Mouse (Mus musculus) cerebellum, postnatal 36 days (tissue): ENCODE measurements at regions not wholly inside any gene's neighbourhood (a gene's known extent, or its start where the extent isn't known, plus 50 kb on each side); places are given as distances from the start of the nearest gene placed in this dataset.

Source experiments
- DNase-seq, 2 experiments: peaks; one replicate each; pipeline ENCODE4 v3.0.0; 2021 to 2022; ENCODE audit warnings: mixed read lengths in 2 of 2

DNA sequence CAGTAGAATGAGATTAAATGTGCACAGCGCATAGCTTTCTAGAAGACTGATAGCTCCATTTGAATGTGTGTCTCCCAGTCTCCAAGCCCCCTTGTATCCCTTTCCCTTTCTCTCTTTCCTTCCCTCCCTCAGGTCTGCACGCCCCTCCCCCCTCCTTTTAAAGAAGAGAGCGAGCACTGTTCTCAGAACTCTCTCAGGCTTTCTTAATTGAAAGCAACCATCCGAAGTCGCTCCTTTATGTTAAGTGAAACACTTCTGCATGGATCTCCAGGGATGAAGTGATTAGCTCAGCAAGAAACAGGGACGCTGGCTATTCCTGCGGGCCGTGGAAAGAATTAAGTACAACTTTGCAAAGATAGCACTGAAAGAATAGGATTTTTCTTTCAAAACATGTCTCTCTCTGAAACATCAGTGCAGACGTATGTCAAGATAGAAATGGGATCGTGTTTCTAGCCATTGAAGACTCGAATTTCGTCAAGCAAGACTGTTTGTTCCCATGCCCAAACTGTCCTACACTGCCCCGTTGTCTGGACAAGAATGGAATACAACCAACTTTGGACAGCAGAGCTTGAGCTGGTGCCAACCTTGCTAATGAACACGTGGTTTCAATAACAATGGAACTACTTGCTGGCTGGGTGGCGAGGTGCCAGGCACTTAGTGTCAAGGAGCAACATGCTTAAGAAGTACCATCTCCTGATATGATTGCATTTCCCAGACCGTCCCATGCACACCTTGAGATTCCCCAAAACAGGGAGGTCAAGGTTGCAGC lies 289.2 kb upstream of the Rnaseh2b start:
- peak; percentile 8 to 12 for DNase-seq

DNA sequence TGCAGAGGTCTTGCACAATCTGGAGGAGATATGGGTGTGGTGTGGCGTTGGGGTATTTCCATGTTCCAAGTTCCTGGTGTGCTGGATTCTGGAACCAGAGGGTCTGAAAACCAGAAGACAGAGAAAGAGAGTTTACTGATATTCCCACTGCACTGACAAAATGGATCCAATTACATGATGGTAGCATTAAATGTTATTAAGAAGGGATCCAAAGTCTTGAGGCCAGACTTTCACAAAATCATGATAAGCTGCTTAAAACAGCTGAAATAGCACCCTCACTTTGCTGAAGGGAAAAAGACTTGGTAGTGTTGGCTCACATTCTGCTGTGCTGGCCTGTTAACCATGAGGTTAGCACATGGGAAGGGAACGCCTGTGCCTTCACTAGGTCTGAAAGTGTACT lies 288.6 kb upstream of the Rnaseh2b start:
- DNase-seq: no peak

DNA sequence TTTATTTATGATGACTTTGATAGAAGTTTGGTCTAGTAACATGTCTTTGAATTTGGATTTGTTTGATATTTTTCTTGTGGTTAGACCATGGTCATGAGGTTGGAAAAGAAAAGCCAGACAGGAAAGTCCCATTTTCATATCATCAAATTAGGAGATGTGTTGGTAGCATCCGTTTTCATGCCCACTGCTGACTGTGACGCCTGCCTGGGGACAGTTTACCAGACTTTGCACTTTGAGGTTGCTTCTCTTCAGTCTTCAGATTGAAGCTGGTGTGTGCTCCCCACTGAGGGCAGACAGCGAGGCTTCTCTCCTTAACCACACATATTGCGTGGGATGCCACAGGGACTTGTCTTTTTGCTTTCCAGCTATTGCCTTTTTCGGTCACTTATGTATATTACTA lies 283.7 kb upstream of the Rnaseh2b start:
- DNase-seq: no peak

DNA sequence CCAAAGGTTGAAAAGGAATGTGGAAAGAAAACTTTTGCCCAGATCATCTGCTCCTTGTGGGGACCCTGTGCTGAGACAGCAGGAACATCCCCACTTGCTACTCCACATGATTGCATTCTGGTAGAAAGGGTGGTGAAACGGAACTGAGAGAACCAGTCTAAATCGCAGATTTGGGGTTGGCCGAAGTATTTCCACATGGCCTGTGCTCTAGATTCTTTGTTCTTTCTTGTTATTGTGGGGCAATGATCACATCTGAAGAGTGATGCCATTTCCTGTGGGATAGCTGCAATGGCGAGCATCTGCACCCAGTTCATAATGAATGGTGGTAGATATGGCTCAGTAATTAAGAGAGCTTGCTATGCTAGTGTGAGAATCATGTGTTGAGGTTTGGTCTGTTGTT lies 273.6 kb upstream of the Rnaseh2b start:
- no peak for DNase-seq

DNA sequence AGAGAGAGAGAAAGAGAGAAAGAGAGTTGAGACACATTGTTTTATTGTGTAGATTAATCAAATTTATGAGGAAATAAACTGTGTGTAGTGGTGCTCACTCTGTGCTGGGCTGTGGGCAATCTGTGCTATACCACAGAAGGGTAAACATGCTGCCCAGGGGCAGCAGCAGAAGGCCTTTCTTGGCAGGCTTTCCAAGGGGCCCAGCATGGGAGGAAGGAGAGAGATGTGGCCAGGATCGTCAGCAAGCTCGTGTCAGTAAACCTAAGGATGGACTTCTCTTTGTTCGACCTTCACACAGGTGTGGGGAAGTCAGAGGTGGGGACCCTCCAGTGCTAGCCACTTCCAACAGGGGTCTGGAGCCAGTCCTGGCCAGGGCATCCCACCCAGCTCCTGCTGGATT lies 271.4 kb upstream of the Rnaseh2b start:
- peak; percentile 18 to 32 for DNase-seq

DNA sequence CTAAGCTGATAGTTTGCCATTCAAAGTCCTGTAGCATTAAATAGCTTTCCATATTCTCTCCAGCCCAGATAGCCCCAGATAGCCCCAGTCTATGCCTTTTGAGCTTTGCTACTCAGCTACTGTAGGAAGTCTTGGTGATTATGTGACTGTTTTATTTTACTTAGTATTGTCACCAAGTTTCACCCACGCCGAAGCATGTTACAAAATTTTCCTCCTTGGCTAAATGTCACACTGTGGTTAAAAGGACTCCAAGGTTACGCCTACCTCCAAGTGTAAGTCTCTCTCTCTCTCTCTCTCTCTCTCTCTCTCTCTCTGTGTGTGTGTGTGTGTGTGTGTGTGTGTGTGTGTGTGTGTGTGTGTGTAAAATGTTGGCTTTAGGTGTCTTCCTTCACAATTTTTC lies 270.2 kb upstream of the Rnaseh2b start:
- no peak for DNase-seq

DNA sequence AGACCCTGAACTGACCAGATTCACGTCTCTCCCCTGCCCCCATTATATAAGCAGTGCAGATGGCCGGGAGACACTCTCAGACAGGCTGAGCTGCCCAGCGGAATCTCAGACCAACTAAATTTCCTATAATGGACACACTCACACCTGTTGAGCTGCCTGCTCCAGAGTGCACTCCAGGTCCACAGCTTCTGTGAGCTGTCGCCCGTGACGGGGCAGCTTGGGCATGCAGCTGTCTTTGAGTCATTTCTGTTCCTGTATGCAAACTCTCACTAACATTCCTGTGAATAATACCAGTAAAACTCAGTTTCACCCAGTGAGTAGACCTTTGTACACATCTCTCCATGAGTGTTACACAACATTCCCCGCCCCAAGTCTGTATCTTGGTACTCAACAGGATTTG lies 269.4 kb upstream of the Rnaseh2b start:
- DNase-seq: no peak

DNA sequence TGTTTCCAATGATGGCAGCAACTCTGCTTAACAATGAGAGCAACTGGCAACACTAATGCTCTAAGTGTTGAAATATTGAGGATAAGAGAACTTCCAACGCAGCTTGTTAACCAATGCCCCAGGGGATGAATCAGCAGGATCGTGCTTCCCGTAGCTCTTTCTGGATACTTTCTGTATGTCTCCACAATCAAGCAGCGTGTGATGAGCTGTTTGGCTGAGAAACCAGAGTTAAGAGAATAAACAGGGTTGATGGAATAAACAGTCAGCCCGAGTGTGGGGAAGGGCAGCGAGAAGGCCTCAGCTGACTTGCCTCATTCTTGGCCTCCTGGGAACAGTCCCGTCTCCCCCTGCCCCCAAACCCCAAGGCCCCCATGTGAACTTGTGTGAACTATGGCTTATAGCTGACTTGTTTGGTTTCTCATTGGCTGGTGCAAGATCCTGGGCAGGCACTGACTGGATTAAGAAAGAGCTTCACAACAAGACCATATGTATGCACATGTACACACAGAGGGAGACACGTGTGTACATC lies 264.6 kb upstream of the Rnaseh2b start:
- DNase-seq: no peak

DNA sequence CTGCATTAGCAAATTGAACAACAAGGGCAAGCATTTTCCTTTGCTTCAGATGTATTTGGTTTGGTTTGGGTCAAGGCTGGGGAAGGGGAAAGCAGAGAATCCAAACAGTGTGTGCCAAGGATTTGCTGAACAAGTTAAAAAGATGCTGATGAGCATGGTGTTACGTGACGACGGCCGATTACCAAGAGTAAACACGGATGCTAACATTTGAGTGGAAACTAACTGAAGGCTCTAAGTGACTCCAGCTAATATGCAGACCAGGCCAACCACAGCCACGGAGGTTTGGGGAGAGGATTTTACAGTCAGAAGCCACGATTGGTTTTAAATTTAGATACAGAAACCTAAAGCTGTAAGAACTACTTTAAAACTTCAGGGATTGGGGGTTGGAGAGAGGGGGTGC lies 262.3 kb upstream of the Rnaseh2b start:
- DNase-seq: no peak

DNA sequence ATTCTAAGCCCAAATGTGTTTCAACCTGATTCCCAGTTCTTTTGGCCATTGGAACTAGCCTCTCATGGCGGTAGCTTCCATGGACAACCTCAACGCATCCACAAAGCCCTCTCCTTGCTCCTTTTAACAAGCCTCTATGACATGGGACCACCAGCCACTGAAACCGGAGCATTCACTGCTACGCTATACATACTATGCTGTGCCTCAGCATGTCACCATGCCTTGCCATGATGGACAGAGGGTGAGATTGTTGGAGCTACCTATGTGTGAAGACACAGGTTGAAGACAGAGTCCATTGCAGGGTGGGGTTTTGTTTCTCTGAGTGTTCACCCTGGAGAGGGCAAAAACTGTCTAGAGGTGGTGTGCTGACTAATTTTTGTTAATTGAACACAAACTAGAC lies 258.7 kb upstream of the Rnaseh2b start:
- no peak for DNase-seq

DNA sequence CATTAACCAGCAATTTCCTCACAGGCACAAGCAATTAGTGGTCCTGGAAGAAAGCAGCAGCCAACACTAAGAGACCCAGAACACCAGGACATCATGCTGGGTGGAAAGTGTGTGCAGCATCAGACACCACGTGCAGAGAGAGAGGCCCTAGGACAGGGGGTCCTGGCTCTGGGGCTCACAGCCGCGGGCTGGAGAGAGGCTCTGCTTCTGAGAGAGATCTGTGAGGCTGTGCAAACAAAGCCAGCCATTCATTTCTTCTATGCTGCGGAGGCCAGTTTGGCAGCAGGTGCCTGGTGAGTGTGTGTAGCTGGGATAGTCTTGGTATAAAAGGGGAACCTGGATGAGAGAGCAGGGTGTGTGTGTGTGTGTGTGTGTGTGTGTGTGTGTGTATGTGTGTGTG lies 257.7 kb upstream of the Rnaseh2b start:
- no peak for DNase-seq

DNA sequence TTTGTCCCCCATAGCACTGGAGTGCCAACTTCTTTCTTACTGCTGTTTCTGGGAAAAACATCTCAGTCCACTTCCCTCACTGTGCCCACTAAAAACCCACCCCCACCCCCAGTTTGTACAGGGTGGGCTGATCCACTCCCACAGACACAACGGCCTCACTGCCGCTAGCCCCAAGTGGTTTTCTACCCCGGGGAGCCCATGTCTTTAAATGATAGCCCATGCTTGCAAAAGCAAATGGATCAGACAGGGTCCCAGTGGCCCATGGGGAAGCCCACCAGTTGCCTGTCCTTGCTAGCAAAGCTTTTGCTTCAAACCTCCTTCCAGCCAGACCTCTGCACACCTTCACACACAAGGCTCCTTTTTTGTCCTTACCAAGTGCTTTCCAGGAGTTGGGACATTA lies 257.0 kb upstream of the Rnaseh2b start:
- no peak for DNase-seq

DNA sequence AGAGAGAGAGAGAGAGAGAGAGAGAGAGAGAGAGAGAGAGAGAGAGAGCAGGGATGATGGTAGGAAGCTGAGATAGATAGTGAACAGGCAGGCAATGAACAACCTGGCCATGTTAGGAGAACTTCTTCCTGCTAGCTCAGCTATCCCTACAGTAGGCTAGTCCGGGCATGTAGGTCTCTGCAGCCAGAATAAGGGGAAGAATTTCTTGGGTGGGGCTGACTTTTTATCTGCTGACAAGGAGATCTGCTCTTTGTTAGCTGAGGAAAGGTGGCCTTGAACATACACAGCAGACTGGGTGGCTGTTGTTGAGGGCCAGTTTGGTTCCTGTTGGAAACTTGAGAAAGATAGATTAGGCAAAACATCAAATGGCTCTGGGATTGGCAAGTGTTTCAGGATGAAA lies 254.9 kb upstream of the Rnaseh2b start:
- no peak for DNase-seq

DNA sequence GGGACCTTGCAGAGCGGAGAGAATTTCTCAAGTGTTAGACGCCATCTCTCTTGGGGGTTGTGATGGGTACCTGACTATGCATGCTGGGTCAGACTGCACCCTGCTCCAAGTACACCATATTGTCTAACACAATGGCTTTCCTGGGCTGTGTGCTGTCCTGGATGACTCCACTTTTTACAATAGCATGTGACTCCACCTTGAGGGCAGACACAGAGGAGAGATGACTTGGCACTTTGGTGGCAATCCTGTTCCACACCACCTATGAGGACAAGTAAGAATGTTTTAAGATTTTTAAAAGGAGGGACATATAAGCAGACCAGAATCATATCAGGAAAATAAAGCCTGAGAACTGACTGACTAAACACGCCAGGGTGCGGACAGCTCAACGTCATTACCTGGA lies 254.5 kb upstream of the Rnaseh2b start:
- DNase-seq: no peak

DNA sequence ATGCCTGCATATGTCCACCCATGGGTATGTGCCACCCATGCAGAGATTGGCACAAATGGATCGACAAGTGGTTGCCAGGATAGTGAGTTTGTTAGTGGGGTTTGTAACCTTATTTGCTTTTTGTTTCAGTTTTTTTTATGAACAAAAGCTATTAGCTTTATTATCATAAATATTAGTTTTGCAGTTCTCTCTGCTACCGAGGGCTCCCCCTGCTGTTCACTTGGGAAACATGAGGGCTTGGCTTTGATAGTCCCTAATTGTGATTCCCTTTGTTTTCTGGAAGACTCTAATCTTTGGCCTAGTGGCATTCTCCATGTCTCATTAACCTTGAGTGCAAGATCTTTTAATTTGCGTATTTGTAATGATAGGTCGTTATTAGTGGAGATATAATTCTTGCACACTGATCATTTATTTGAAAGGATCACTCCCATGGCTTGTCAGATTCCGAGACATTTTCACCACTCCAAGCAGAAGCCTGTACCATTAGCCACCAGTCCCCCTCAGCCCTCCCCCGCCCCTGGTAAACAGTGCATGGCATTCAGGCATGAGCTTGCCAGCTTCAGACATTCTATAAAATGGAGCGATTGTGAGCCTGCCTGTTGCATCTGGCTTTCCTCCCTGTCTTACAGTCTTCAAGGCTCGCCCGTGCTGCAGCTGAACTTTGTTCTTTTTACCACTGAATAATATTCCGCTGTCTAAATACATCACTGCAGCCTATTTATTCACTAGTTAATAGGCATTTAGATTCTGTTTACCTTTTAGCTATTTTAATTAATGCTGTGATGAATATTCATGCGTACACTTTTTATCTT lies 249.9 kb upstream of the Rnaseh2b start:
- peak; percentile 54 to 63 for DNase-seq

DNA sequence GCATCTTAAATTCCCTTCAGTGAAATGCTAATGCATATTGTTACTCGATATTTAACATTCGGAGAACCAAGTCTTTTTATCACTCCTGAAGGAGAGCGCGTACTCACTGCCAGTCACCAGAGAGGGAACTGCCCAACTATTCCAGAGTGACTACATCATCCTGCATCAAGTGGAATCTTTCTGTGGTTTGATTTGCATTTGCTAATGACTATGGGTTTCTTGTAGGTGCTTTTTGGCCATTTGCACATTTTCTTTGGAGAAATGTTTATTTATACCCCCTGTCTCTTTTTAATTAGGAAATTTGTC lies 249.3 kb upstream of the Rnaseh2b start:
- DNase-seq: no peak

DNA sequence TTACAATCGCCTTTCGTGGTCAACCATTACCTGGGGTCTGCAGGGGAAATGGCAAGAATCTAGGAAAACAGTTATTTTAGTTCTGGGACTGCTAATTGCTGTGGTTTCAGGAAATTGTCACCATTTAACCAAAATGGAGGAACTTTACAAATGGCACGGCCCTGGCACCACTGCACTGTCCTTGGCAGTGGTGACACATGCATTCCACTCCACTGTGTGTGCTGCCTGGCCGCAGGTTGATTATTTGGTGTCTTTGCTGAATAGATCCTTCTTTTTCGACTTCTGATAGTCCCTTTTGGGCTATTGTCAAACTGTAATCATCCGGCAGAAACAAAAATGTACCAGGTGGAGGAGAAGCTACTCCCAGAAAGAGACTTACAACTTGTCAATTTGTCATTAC lies 241.4 kb upstream of the Rnaseh2b start:
- DNase-seq: no peak

DNA sequence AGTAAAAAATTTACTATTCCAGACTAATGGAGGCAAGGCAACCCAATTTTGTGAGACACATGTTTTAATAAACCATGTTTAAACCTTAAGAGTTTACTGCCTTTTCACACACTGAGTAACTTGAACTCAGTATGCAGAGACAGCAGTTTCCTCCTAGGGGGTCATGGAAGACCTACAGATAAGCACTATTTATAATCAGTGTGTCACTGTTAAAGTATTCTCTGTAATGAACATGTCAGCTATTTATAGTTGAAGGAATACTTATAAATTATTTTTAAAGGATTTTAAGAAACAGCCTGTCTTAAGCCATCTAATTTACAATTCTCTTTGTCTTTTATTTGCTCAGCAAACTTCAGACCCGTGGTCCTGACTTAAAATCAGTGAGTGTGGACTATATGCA lies 240.5 kb upstream of the Rnaseh2b start:
- DNase-seq: no peak

DNA sequence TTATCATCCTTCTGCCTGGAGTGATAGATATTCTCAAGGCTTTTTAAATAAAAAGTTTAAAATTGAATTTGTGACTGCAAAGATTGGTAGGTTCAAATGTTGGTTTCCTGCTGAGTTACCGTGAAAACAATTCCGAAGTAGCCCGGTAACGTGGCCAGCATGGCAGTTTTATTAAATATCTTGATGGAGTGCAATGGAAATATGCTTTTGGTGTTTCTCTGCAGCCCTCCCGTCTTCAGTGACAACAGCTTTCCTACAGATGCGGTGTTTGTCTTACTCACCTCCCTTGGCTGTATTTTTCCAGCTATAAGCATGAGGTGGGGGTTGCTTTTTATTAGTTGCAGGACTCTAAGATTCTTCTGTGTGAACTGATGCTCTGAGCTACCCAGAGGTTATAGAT lies 239.4 kb upstream of the Rnaseh2b start:
- DNase-seq: no peak

DNA sequence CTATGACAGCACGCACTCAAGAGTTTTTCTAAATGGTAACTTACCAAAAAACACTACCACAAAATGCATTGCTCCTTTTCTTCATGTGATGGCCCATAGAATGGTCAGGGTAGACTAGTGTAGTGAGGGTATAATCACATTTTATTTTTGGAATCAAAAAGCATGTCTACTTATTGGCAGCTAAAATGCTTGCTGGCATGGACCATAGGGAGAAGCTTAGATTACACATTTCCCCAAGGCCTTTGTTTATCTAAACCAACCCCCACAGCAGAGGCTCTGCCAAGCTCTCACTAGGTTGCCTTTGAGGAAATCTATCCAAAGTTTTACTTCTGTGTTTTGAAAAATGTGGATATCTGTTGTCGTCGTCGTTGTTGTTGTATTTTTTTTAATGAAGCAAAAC lies 235.3 kb upstream of the Rnaseh2b start:
- DNase-seq: no peak

DNA sequence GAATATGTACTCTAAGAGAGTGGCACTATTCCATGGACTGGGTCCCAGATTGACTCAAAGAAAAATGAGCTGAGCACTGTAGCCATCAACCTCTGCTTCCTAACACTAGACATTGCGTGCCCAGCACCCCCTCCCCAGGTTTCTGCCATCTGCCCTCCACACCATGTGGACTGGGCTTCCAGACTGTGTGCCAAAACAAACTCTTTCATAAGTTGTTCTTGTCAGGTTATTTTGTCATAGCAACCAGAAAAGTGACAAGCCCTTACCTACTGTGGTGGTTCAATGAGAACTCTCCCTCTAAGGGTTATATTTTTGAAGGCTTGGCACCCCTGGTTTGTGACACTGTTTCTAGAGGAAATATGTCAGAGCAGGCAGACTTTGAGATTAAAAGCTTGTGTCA lies 234.3 kb upstream of the Rnaseh2b start:
- DNase-seq: no peak

DNA sequence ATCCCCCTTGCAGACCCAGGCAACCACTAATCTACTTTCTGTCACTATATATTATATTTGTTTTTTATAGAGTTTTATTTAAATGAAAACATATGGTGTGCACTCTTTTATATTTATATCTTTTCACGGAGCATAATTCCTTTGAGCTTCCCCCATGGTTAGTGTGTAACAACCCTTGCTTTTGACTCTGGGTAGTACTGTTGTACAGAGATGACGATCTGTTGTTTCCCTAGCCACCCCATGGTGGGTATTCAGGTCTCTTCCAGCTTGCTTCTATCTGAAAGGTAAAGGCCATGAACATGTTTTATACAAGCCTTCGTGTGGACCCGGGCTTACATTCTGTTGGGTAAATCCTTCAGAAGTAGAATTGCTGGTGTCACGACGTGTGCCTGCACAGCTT lies 221.2 kb upstream of the Rnaseh2b start:
- DNase-seq: no peak

DNA sequence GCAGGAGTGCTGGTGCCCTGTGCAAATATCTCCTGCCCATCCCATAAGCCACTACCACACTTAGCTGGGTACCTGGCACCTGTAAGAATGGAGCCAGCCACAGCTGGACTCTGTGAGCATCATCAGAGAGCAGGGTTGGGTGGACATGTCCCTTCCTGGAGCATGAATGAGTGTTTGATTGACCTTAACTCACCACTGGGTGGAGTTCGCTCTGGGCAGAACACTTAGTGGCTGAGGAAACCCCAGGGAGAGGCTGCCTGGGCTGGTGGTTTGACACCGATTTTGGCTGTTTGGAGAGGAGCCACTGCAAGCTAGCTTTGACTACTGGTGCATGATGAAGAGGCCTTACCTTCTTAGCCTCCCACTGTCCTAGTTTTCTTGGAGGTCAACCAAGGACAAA lies 208.3 kb upstream of the Rnaseh2b start:
- DNase-seq: peak in 1 of 2 experiments; percentile 3

DNA sequence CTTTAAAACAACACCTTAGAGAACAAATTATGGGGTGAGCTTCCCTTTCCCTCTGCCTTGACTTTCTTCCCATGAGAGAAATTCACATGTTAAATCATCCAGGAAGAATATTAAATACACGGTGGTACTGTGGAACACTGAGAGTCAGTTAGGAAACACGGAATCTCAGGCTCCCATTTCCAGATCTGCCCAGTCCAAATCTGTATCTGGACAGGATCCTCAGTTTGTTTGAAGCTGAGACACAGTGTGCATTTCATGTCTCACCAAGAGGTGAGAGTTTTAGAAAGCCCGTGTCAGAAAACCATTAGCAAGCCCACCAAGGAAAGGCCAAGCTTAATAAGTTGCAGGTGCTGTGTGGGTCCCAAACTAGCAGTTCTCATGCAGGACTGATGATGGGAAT lies 204.2 kb upstream of the Rnaseh2b start:
- DNase-seq: no peak

DNA sequence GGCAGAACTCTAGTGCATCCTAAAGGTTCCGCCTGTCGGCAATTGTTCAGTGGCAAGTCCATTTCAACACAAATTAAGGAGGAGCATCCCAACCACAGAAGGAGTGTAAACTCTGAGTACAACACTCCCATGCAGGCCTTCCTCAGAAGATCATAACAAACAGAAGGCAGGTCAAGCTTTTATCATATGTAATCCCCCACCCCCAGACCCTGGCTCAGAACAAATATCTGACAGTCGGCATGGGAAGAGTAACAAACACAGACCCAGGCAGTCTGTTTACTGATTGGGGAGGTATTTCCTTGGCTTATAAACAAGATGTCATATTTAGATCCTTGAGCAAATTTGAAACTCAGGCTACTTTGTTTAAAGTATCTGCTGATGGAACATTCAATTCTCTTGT lies 174.9 kb upstream of the Rnaseh2b start:
- DNase-seq: no peak
